Mouse (Mus musculus) heart, embryonic 15.5 days (tissue): Measurements from ENCODE around the gene Cox11. TPM values are rescaled to one million over a fixed set of nuclear protein-coding genes. Genes with fewer than 3 reads are reported as not detected.
A peak's percentile ranks its signal among the peaks of the same experiment; 100 is the strongest.

ENCODE experiments used
- ATAC-seq: fragments of 200-750 bp; cut with Nextera tagmentation; replicated peaks from 2 replicates; pipeline ENCODE4 v1.8.0; 2017; ENCODE audit warnings: low read depth, moderate TSS enrichment; ENCODE audit not compliant: insufficient number of reproducible peaks, insufficient read depth, low FRiP score
- H3K27ac ChIP-seq: fragments of 300-500 bp; sonication (generic); 2 replicates; pipeline ENCODE4 v1.5.1; 2015; ENCODE audit warnings: mild to moderate bottlenecking, inconsistent platforms
- H3K27me3 ChIP-seq: fragments of 300-500 bp; sonication (generic); 2 replicates; pipeline ENCODE4 v1.6.1; 2015; ENCODE audit warnings: inconsistent platforms
- H3K36me3 ChIP-seq: fragments of 300-500 bp; sonication (generic); 2 replicates; pipeline ENCODE4 v1.6.1; 2015; ENCODE audit warnings: mild to moderate bottlenecking, inconsistent platforms
- H3K4me1 ChIP-seq: fragments of 300-500 bp; sonication (generic); replicated peaks from 2 replicates; pipeline ENCODE4 v1.6.1; 2015; ENCODE audit warnings: inconsistent platforms
- H3K4me2 ChIP-seq: fragments of 300-500 bp; sonication (generic); 2 replicates; pipeline ENCODE4 v1.6.1; 2015; ENCODE audit warnings: inconsistent platforms, mild to moderate bottlenecking, moderate library complexity
- H3K4me3 ChIP-seq: fragments of 300-500 bp; sonication (generic); 2 replicates; pipeline ENCODE4 v1.5.1; 2015; ENCODE audit warnings: mild to moderate bottlenecking, inconsistent platforms
- H3K9ac ChIP-seq: fragments of 300-500 bp; sonication (generic); 2 replicates; pipeline ENCODE4 v1.6.1; 2015; ENCODE audit warnings: mild to moderate bottlenecking, inconsistent platforms
- H3K9me3 ChIP-seq: fragments of 300-500 bp; sonication (generic); replicated peaks from 2 replicates; pipeline ENCODE4 v1.6.1; 2016; ENCODE audit warnings: inconsistent platforms
- WGBS: fragments of 180-500 bp; shearing (Covaris S2); methylation state at CpG from one replicate; pipeline ENCODE4 v1.1.7; 2015; ENCODE audit warnings: mixed read lengths; 5-methylcytosine and 5-hydroxymethylcytosine counted together
- polyA plus RNA-seq: library from polyadenylated mRNA; unstranded; fragments of >200 nt; fragmentation: Nextera tagmentation; extraction: Ambion mirVana; gene quantifications from 2 replicates; pipeline ENCODE4 v1.2.1, GENCODE M21; 2015

Cox11 gene
- 36.4 and 37.3 TPM in 2 replicates for polyA plus RNA-seq

DNA sequence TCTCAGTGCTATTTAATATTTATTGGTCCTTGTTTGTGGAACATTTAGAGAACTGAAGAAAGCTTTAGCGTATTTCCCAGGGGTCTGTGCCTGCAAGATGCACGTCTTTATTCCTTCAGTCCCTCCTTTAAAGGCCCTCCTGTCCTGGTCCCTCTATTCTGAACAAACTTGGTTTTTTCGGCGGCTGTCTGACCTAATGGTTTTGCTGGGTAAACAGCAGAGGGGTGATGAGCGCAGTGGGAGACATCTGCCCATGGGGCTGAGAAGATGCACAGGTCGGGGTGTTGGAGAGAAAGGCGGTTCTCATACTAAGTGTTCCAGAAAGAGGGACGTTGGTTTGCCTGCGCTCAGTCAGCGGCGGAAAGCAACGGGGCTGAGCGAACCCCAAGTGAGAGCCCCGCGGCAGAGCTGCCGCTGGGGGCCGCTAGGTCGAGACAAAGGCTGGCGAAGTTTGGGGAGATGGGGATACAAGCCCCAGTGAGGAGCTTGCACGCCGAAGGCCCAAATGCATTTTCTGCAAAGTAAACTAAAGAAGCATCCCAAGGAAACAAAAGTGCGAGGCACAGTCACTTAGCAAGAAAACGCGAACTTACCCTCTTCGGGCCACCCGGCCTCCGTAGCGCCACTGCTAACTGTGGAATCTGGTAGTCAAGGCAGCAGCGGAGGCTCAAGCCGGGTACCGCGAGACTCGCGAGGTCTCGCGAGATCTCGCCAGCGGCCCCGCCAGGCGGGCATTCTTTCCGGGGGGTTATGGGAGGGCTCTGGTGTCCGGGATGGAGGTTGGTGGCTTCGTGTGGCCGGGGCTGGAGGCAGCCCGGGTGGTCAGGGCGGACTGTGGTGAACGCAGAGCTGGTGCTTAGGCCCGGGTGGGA lies at the start of gene Cox11, which contains the start of gene Stxbp4:
Cox11 (plus strand) TSS at position 734 of the 872 bp plus-strand sequence.
Stxbp4 (minus strand) TSS at position 645 of the 872 bp plus-strand sequence.
- Histone ChIP-seq H3K4me2 (peak within 1 kb of the TSS; percentile 71), H3K9ac (peak within 1 kb of the TSS; percentile 99), H3K4me1 (peaks cover 14% of the 10 kb centered on the region), H3K27ac (peak within 1 kb of the TSS; percentile 96), H3K36me3 (peaks cover 12% of the 10 kb centered on the region), H3K4me3 (peak within 1 kb of the TSS; percentile 98), H3K9me3 (no peaks in the 10 kb centered on the region), H3K27me3 (no peaks in the 10 kb centered on the region)
- WGBS = under 1% methylated on average over 48 of the region's 48 CpGs
- ATAC-seq = peak; percentile 97

DNA sequence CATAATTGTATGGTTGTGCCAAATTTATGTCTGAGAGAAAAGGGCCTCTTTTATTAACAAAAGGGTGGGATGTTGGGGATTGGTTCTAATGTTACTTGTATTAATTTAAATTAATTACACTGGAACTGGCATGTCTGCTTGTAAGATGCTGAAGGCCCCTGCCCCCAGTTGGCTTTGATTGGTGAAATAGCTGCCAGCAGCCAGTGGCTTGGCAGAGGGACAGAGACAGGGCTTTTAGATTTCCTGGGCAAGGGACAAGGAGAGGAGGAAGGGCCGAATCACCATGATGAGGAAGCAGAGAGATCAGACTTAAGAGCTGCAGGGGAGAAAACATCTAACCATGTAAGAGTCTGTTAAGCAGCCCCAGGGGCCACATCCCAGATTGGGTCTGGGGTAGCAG lies 47.0 kb upstream of the Cox11 start:
- no peak for ATAC-seq
- 80% methylated on average over 1 of the region's 1 CpGs for WGBS

DNA sequence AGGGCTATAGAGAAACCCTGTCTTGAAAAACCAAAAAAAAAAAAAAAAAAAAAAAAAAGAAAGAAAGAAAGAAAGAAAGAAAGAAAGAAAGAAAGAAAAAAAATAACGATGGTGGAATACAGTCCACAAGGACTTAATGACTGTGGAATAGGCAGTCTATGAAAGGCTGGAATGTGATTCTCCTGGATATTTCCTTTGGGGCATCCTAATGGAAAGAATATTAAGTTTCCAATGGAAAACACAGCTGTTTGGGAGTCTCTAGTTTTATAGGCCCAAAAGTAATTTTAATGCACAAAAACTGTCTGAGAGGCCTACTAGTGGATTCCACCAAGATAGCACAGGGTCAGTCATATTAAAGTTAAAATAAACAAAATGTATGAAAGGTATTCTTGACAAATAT lies 42.1 kb upstream of the Cox11 start:
- no peak for ATAC-seq
- no peak overlapping the region for H3K27ac ChIP-seq
- peaks cover 16% of the 10 kb centered on the region; the same call in 1 of the 2 replicates for H3K36me3 ChIP-seq
- H3K4me1 ChIP-seq = no peaks in the 10 kb centered on the region
- H3K27me3 ChIP-seq = no peaks in the 10 kb centered on the region
- H3K9me3 ChIP-seq = no peaks in the 10 kb centered on the region
- no peak overlapping the region for H3K4me2 ChIP-seq
- no peak overlapping the region for H3K9ac ChIP-seq
- H3K4me3 ChIP-seq = no peak overlapping the region
- 89% methylated on average over 1 of the region's 1 CpGs for WGBS

More for the DNA sequence above, 47.0 kb upstream of the Cox11 start:
- no peak overlapping the region for H3K27ac ChIP-seq
- no peaks in the 10 kb centered on the region for H3K27me3 ChIP-seq
- H3K9me3 ChIP-seq = no peaks in the 10 kb centered on the region
- no peaks in the 10 kb centered on the region for H3K4me1 ChIP-seq
- H3K9ac ChIP-seq = no peak overlapping the region
- peaks cover 13% of the 10 kb centered on the region; the same call in 1 of the 2 replicates for H3K36me3 ChIP-seq
- H3K4me2 ChIP-seq = no peak overlapping the region
- no peak overlapping the region for H3K4me3 ChIP-seq

DNA sequence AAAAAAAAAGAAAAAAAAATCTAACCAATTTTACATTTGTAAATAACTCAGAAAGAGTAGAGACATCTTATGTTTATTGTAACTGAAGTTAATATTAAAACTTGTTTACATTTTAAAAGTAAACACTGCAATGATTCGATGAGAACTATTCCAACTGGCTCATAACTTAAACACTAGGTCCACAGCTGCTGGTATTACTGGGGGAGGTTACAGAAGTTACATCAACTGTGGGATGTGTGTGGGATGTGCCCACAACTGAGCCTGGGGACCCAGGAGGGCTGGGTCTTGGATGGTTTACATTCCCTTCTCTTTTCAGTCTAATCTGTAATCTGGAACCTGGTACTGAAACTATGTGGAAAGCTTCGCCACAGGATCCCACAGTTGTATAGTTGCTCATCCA lies 34.9 kb upstream of the Cox11 start:
- Histone ChIP-seq H3K4me1 (no peaks in the 10 kb centered on the region), H3K27me3 (no peaks in the 10 kb centered on the region), H3K36me3 (peaks cover 9% of the 10 kb centered on the region; the same call in 1 of the 2 replicates), H3K4me3 (no peak overlapping the region), H3K9me3 (no peaks in the 10 kb centered on the region), H3K27ac (no peak overlapping the region), H3K9ac (no peak overlapping the region), H3K4me2 (no peak overlapping the region)
- WGBS = 79% methylated on average over 2 of the region's 2 CpGs
- ATAC-seq = no peak

DNA sequence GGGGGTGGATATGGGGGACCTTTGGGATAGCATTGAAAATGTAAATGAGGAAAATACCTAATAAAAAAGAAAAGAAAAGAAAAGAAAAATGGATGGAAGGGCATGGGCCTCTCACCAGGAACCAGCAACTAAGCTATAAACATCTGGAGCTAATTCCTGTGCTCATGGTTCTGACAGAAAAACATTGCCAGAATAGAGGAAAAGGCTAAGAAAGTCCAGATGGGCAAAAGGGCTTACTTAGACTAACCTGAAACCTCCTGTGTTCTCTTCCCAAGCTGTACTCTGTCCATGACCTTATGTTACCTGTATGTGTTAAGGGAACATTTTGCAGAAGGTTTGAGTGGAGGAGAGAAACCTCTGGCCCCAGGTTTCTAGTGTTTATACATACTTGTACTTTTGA lies 25.9 kb upstream of the Cox11 start:
- Histone ChIP-seq H3K4me3 (no peak overlapping the region), H3K27me3 (no peaks in the 10 kb centered on the region), H3K36me3 (0 out of 2 replicates have a peak, but pooled peaks cover 1% of the 10 kb centered on the region), H3K27ac (no peak overlapping the region), H3K9me3 (no peaks in the 10 kb centered on the region), H3K9ac (no peak overlapping the region), H3K4me1 (no peaks in the 10 kb centered on the region), H3K4me2 (no peak overlapping the region)
- ATAC-seq = no peak

DNA sequence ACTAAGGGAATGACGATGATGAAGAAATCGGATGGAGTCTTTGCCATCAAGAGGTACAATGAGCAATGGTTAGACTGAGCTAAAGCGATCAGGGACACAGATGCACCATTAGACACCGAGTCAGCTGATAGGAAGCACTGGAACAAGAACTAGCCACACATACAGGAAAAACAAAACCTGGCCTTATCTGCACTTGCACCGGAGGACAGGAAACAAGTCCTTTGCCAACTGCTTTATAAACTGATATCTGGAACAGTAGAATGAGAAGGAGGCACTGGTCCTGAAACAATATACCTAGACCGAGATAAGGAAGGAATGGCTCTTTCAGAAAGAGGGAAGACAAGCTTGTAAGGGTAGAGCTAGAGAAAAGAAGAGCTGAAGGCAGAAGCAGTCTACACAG lies 23.2 kb upstream of the Cox11 start:
- Histone ChIP-seq H3K4me3 (no peak overlapping the region), H3K27ac (no peak overlapping the region), H3K9me3 (no peaks in the 10 kb centered on the region), H3K36me3 (peaks cover 4% of the 10 kb centered on the region; the same call in 1 of the 2 replicates), H3K4me1 (no peaks in the 10 kb centered on the region), H3K9ac (no peak overlapping the region), H3K27me3 (no peaks in the 10 kb centered on the region), H3K4me2 (no peak overlapping the region)
- no peak for ATAC-seq
- WGBS = 59% methylated on average over 6 of the region's 6 CpGs

DNA sequence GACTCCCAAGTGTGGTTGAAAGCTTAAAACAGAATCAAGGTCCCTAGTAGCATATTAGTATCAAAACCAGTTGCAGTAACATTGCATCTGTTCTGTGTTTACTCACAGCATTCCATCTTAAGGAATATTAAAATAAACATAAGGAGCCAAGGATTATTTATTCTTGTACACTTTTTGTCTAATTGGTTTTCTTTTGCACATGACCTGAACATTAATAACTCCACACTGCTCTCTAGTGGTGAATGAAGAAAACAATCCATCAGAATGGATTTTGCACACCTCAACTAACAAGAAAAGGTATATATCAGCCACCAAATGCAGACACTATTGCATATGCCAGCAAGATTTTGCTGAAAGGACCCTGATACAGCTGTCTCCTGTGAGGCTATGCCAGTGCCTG lies 21.5 kb upstream of the Cox11 start:
- no peak overlapping the region for H3K4me2 ChIP-seq
- no peaks in the 10 kb centered on the region for H3K4me1 ChIP-seq
- H3K9ac ChIP-seq = no peak overlapping the region
- peaks cover 4% of the 10 kb centered on the region; the same call in 1 of the 2 replicates for H3K36me3 ChIP-seq
- no peak overlapping the region for H3K27ac ChIP-seq
- no peaks in the 10 kb centered on the region for H3K9me3 ChIP-seq
- ATAC-seq = no peak
- no peak overlapping the region for H3K4me3 ChIP-seq
- H3K27me3 ChIP-seq = no peaks in the 10 kb centered on the region

DNA sequence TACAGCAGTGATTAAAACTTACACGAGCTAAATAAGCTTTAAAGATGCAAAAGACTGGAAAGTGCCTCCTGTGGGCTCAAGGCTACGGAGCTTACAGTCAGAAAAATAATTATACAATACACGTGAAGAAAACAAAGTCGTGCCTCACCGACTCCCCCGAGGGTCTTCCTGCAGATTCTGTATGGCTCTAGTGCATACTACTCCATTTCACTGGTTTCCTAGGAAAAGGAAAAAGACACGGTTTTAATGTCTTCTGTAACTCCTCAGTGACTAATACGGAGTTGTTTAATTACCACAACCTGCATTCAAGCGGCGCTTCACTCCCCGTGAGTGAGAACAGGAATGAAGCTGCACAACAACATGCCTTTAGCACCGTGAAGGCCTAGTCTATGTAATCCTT lies 15.9 kb upstream of the Cox11 start:
- no peak for ATAC-seq
- H3K4me3 ChIP-seq = no peak overlapping the region
- H3K36me3 ChIP-seq = peaks cover 4% of the 10 kb centered on the region; the same call in 1 of the 2 replicates
- H3K9ac ChIP-seq = no peak overlapping the region
- WGBS = 88% methylated on average over 12 of the region's 12 CpGs
- no peaks in the 10 kb centered on the region for H3K27me3 ChIP-seq
- no peak overlapping the region for H3K4me2 ChIP-seq
- no peak overlapping the region for H3K27ac ChIP-seq
- no peaks in the 10 kb centered on the region for H3K4me1 ChIP-seq
- no peaks in the 10 kb centered on the region for H3K9me3 ChIP-seq

DNA sequence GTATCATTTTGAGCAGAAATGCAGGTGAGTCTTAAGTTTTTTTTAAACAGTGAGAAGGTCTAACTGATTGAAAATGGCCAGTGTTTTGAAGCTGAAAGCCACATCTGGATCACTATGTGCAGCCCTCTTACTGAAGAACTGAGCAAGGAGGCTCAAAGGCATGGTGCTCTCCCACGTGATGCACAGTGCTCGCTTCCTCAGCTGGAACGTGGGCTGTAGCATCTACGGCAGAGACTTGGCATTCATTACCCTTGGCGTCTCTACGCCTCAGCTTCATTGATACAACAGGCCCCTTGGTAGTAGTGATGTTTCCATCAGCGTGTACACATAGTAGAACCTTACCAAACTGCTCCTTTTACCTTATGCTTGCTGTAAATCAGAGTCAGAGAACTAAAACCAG lies 15.5 kb upstream of the Cox11 start:
- ATAC-seq = no peak
- WGBS = 90% methylated on average over 7 of the region's 7 CpGs
- no peaks in the 10 kb centered on the region for H3K27me3 ChIP-seq
- no peak overlapping the region for H3K9ac ChIP-seq
- H3K36me3 ChIP-seq = peaks cover 4% of the 10 kb centered on the region; the same call in 1 of the 2 replicates
- no peak overlapping the region for H3K4me3 ChIP-seq
- H3K9me3 ChIP-seq = no peaks in the 10 kb centered on the region
- H3K4me1 ChIP-seq = no peaks in the 10 kb centered on the region
- H3K4me2 ChIP-seq = no peak overlapping the region
- H3K27ac ChIP-seq = no peak overlapping the region

DNA sequence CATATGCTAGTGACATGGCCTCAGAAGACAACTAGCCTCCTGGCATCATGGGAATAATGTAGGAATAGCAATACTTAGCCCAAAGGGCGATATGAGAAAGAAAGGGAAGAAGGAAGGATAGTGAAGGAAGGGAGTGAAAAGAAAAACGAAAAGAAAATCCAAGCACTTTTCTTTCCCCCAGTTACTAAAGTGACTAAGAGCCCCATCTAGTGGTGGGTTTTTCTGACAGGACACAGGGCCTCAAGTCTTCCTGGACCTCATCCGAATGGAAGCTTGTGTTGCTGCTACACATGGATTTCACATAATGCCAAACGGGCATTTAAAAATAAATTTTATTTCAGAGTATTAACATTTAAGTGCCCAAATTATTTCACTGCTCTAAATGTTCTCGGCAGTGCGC lies 14.5 kb upstream of the Cox11 start:
- no peak for ATAC-seq
- Histone ChIP-seq H3K4me3 (no peak overlapping the region), H3K27ac (no peak overlapping the region)

DNA sequence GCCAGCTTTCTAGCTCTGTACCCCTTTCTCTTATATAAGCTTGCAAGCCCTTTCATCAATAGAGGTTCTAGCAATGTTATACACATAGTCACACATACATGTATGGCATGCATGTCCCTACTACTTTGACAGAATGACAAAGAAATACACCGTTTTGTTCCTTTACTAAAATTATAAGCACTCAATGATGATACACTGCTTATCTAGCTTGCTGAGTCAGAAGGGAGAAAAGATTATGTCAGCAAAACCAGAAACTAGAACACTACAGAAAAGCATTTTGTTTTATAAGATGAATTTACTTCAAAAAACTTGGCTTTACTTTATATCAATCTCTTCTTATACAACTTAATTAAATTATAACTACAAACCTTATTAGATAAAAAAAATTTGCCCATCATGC lies 12.8 kb upstream of the Cox11 start:
- no peak for ATAC-seq
- Histone ChIP-seq H3K9ac (no peak overlapping the region), H3K4me3 (no peak overlapping the region), H3K36me3 (no peaks in the 10 kb centered on the region), H3K4me2 (no peak overlapping the region), H3K27ac (no peak overlapping the region), H3K4me1 (no peaks in the 10 kb centered on the region), H3K27me3 (no peaks in the 10 kb centered on the region), H3K9me3 (no peaks in the 10 kb centered on the region)
- WGBS = 67% methylated on average over 1 of the region's 1 CpGs

More for the DNA sequence above, 14.5 kb upstream of the Cox11 start:
- Histone ChIP-seq H3K9ac (no peak overlapping the region), H3K4me1 (no peaks in the 10 kb centered on the region), H3K27me3 (no peaks in the 10 kb centered on the region), H3K4me2 (no peak overlapping the region), H3K9me3 (no peaks in the 10 kb centered on the region), H3K36me3 (no peaks in the 10 kb centered on the region; the same call in 1 of the 2 replicates)
- 47% methylated on average over 6 of the region's 6 CpGs for WGBS

DNA sequence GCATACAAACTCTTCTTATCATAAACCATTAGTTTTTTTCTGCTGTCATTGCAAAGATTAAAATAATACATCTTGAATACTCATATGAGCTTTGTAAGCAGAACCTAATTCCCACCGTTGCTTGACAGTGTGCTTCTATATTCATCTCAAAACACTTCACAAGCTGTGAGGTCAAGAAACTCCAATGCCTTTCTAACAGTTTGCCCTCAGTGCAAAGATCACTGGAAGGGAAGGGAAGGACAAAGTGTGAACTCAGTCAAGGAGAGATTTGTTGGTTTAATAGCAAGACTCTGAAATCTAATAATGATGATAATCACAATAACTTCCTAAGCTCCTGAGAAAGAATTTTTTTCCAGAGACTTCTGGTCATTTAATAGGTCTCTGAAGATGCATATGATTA lies 10.2 kb upstream of the Cox11 start:
- H3K36me3 ChIP-seq = no peaks in the 10 kb centered on the region
- H3K4me3 ChIP-seq = no peak overlapping the region
- H3K4me1 ChIP-seq = no peaks in the 10 kb centered on the region
- no peak overlapping the region for H3K4me2 ChIP-seq
- ATAC-seq = no peak
- no peaks in the 10 kb centered on the region for H3K27me3 ChIP-seq
- H3K27ac ChIP-seq = no peak overlapping the region
- no peaks in the 10 kb centered on the region for H3K9me3 ChIP-seq
- no peak overlapping the region for H3K9ac ChIP-seq
- 52% methylated on average over 1 of the region's 1 CpGs for WGBS
